Mouse (Mus musculus): ENCODE measurements around the gene Ormdl3. TPM values are rescaled to one million over a fixed set of nuclear protein-coding genes. Genes with fewer than 3 reads are reported as not detected.

Ormdl3 gene
- polyA plus RNA-seq, 1 experiment from 2014 or later: 55.0 TPM

GRCm38 (mm10) chr11:98563025-98563424 lies 24.1 kb downstream of the Ormdl3 start:
- no peaks in the 10 kb centered on the region for H3K36me3 ChIP-seq
- 78% methylated on average over 3 of the region's 3 CpGs for WGBS

GRCm38 (mm10) chr11:98560942-98561341 lies 26.2 kb downstream of the Ormdl3 start:
- H3K27me3 ChIP-seq (ENCODE audit: low read depth, poor library complexity, severe bottlenecking): peaks cover 5% of the 10 kb centered on the region; the same call in 1 of the 2 replicates
- DNase-seq (ENCODE audit: low spot score): no peak
- no peak overlapping the region for H3K4me3 ChIP-seq
- H3K9me3 ChIP-seq (replicated peaks): no peaks in the 10 kb centered on the region
- H3K36me3 ChIP-seq: no peaks in the 10 kb centered on the region
- H3K27ac ChIP-seq: no peak overlapping the region
- H3K4me1 ChIP-seq: peaks cover 19% of the 10 kb centered on the region
- 25% methylated on average over 7 of the region's 7 CpGs for WGBS

More at GRCm38 (mm10) chr11:98563025-98563424, 24.1 kb downstream of the Ormdl3 start:
- Histone ChIP-seq H3K4me1 (peaks cover 19% of the 10 kb centered on the region), H3K4me3 (no peak overlapping the region), H3K27me3 (ENCODE audit: low read depth, poor library complexity, severe bottlenecking) (peaks cover 5% of the 10 kb centered on the region; the same call in 1 of the 2 replicates), H3K27ac (no peak overlapping the region), H3K9me3 (replicated peaks) (no peaks in the 10 kb centered on the region)
- no peak for DNase-seq (ENCODE audit: low spot score)

GRCm38 (mm10) chr11:98555124-98555700 lies 32.0 kb downstream of the Ormdl3 start:
- no peaks in the 10 kb centered on the region for H3K9me3 ChIP-seq (replicated peaks)
- no peak overlapping the region for H3K27ac ChIP-seq
- peaks cover 12% of the 10 kb centered on the region for H3K27me3 ChIP-seq (ENCODE audit: low read depth, poor library complexity, severe bottlenecking)
- peaks cover 5% of the 10 kb centered on the region for H3K4me1 ChIP-seq
- 75% methylated on average over 12 of the region's 12 CpGs for WGBS
- no peak for DNase-seq (ENCODE audit: low spot score)
- H3K4me3 ChIP-seq: no peak overlapping the region
- no peaks in the 10 kb centered on the region for H3K36me3 ChIP-seq

GRCm38 (mm10) chr11:98553966-98554365 lies 33.2 kb downstream of the Ormdl3 start:
- Histone ChIP-seq H3K9me3 (replicated peaks) (no peaks in the 10 kb centered on the region), H3K4me3 (no peak overlapping the region), H3K27ac (no peak overlapping the region), H3K4me1 (peaks cover 5% of the 10 kb centered on the region), H3K27me3 (ENCODE audit: low read depth, poor library complexity, severe bottlenecking) (peaks cover 19% of the 10 kb centered on the region), H3K36me3 (no peaks in the 10 kb centered on the region)
- DNase-seq (ENCODE audit: low spot score): no peak
- 89% methylated on average over 4 of the region's 4 CpGs for WGBS

GRCm38 (mm10) chr11:98550975-98551828 lies 36.0 kb downstream of the Ormdl3 start, which contains the start of gene Zpbp2:
TSS of gene Zpbp2 (plus strand) at chr11:98551097.
- Histone ChIP-seq H3K27me3 (ENCODE audit: low read depth, poor library complexity, severe bottlenecking) (peaks cover 46% of the 10 kb centered on the region), H3K4me3 (peak within 1 kb of the TSS; percentile 69), H3K9me3 (replicated peaks) (no peaks in the 10 kb centered on the region), H3K27ac (peak within 1 kb of the TSS; percentile 88), H3K4me1 (peaks cover 5% of the 10 kb centered on the region), H3K36me3 (no peaks in the 10 kb centered on the region)
- peak; percentile 97 for DNase-seq (ENCODE audit: low spot score)
- 1% methylated on average over 51 of the region's 51 CpGs for WGBS

- 19% methylated on average over 20 of the region's 20 CpGs for WGBS
- Histone ChIP-seq H3K27me3 (ENCODE audit: low read depth, poor library complexity, severe bottlenecking) (peaks cover 54% of the 10 kb centered on the region), H3K4me1 (peaks cover 10% of the 10 kb centered on the region), H3K36me3 (no peaks in the 10 kb centered on the region), H3K4me3 (peak overlapping the region; percentile 69), H3K27ac (peak overlapping the region; percentile 88), H3K9me3 (replicated peaks) (no peaks in the 10 kb centered on the region)
- no peak for DNase-seq (ENCODE audit: low spot score)
These were observed 36.7 kb downstream of the Ormdl3 start for GRCm38 (mm10) chr11:98550311-98550974.

GRCm38 (mm10) chr11:98549363-98549762 lies 37.8 kb downstream of the Ormdl3 start:
- Histone ChIP-seq H3K27ac (no peak overlapping the region), H3K4me3 (no peak overlapping the region), H3K4me1 (peaks cover 13% of the 10 kb centered on the region), H3K9me3 (replicated peaks) (no peaks in the 10 kb centered on the region), H3K27me3 (ENCODE audit: low read depth, poor library complexity, severe bottlenecking) (peaks cover 65% of the 10 kb centered on the region), H3K36me3 (no peaks in the 10 kb centered on the region)
- 69% methylated on average over 4 of the region's 4 CpGs for WGBS
- DNase-seq (ENCODE audit: low spot score): no peak

GRCm38 (mm10) chr11:98547308-98547693 lies 39.9 kb downstream of the Ormdl3 start:
- H3K4me3 ChIP-seq: no peak overlapping the region
- WGBS: 68% methylated on average over 3 of the region's 3 CpGs
- H3K27me3 ChIP-seq (ENCODE audit: low read depth, poor library complexity, severe bottlenecking): peaks cover 85% of the 10 kb centered on the region
- H3K27ac ChIP-seq: no peak overlapping the region
- H3K36me3 ChIP-seq: no peaks in the 10 kb centered on the region
- H3K9me3 ChIP-seq (replicated peaks): no peaks in the 10 kb centered on the region
- peaks cover 13% of the 10 kb centered on the region for H3K4me1 ChIP-seq
- no peak for DNase-seq (ENCODE audit: low spot score)

GRCm38 (mm10) chr11:98546529-98547307 lies 40.5 kb downstream of the Ormdl3 start:
- 40% methylated on average over 12 of the region's 12 CpGs for WGBS
- peaks cover 13% of the 10 kb centered on the region for H3K4me1 ChIP-seq
- no peak for DNase-seq (ENCODE audit: low spot score)
- no peak overlapping the region for H3K27ac ChIP-seq
- no peak overlapping the region for H3K4me3 ChIP-seq
- H3K9me3 ChIP-seq (replicated peaks): no peaks in the 10 kb centered on the region
- H3K36me3 ChIP-seq: no peaks in the 10 kb centered on the region
- peaks cover 91% of the 10 kb centered on the region for H3K27me3 ChIP-seq (ENCODE audit: low read depth, poor library complexity, severe bottlenecking)

GRCm38 (mm10) chr11:98545711-98546231 lies 41.4 kb downstream of the Ormdl3 start, which contains the start of gene Ikzf3:
TSS of gene Ikzf3 (minus strand) at chr11:98546031.
- peak within 1 kb of the TSS; percentile 58 for H3K4me3 ChIP-seq
- H3K9me3 ChIP-seq (replicated peaks): no peaks in the 10 kb centered on the region
- H3K36me3 ChIP-seq: no peaks in the 10 kb centered on the region
- 1% methylated on average over 58 of the region's 58 CpGs for WGBS
- H3K4me1 ChIP-seq: peaks cover 8% of the 10 kb centered on the region
- peak within 1 kb of the TSS; percentile 50; the same call in 1 of the 2 replicates for H3K27ac ChIP-seq
- peak; percentile 75 for DNase-seq (ENCODE audit: low spot score)
- peaks cover 99% of the 10 kb centered on the region for H3K27me3 ChIP-seq (ENCODE audit: low read depth, poor library complexity, severe bottlenecking)

- Histone ChIP-seq H3K4me1 (peaks cover 8% of the 10 kb centered on the region), H3K27me3 (ENCODE audit: low read depth, poor library complexity, severe bottlenecking) (peaks cover 92% of the 10 kb centered on the region), H3K36me3 (no peaks in the 10 kb centered on the region), H3K27ac (peak overlapping the region; percentile 50; the same call in 1 of the 2 replicates), H3K9me3 (replicated peaks) (no peaks in the 10 kb centered on the region), H3K4me3 (peak overlapping the region; percentile 58)
- no peak for DNase-seq (ENCODE audit: low spot score)
- WGBS: 5% methylated on average over 16 of the region's 16 CpGs
These were observed 42.1 kb downstream of the Ormdl3 start for GRCm38 (mm10) chr11:98544890-98545677.

Measured in limb, embryonic 10.5 days (tissue).